Mouse (Mus musculus) hindbrain, embryonic 16.5 days (tissue): ENCODE measurements around the gene Rasl10b. TPM values are rescaled to one million over a fixed set of nuclear protein-coding genes. Genes with fewer than 3 reads are reported as not detected.

Source experiments
- ATAC-seq: fragments of 200-750 bp; cut with Nextera tagmentation; 2 replicates; pipeline ENCODE4 v1.8.0; 2017; ENCODE audit warnings: moderate TSS enrichment, moderate library complexity
- H3K27ac ChIP-seq: fragments of 300-500 bp; sonication (generic); 2 replicates; pipeline ENCODE4 v1.5.1; 2014; ENCODE audit warnings: low read depth, mild to moderate bottlenecking, control low read depth, low read length, moderate library complexity
- H3K27me3 ChIP-seq: fragments of 300-500 bp; sonication (generic); replicated peaks from 2 replicates; pipeline ENCODE4 v1.6.1; 2014; ENCODE audit warnings: low read length; ENCODE audit not compliant: control insufficient read depth, insufficient read depth
- H3K36me3 ChIP-seq: fragments of 300-500 bp; sonication (generic); 2 replicates; pipeline ENCODE4 v1.6.1; 2014; ENCODE audit warnings: mild to moderate bottlenecking, low read length, moderate library complexity, mixed read lengths; ENCODE audit not compliant: control insufficient read depth, insufficient read depth
- H3K4me1 ChIP-seq: fragments of 300-500 bp; sonication (generic); 2 replicates; pipeline ENCODE4 v1.6.1; 2014; ENCODE audit warnings: low read depth, low read length; ENCODE audit not compliant: control insufficient read depth, insufficient read depth
- H3K4me2 ChIP-seq: fragments of 300-500 bp; sonication (generic); 2 replicates; pipeline ENCODE4 v1.6.1; 2014; ENCODE audit warnings: mild to moderate bottlenecking, low read length, control low read depth, moderate library complexity
- H3K4me3 ChIP-seq: fragments of 300-500 bp; sonication (generic); 2 replicates; pipeline ENCODE4 v1.5.1; 2014; ENCODE audit warnings: mild to moderate bottlenecking, low read length, control low read depth, moderate library complexity
- H3K9ac ChIP-seq: fragments of 300-500 bp; sonication (generic); 2 replicates; pipeline ENCODE4 v1.6.1; 2014; ENCODE audit warnings: low read depth, mild to moderate bottlenecking, control low read depth, low read length, moderate library complexity
- H3K9me3 ChIP-seq: fragments of 300-500 bp; sonication (generic); 2 replicates; pipeline ENCODE4 v1.6.1; 2014; ENCODE audit warnings: mild to moderate bottlenecking, low read length, moderate library complexity; ENCODE audit not compliant: control insufficient read depth
- WGBS: fragments of 180-500 bp; shearing (Covaris S2); extraction: QIAGEN DNeasy Blood & Tissue Kit; methylation state at CpG from one replicate; pipeline ENCODE4 v1.1.7; 2014; 5-methylcytosine and 5-hydroxymethylcytosine counted together
- polyA plus RNA-seq: library from polyadenylated mRNA; unstranded; fragments of >200 nt; fragmentation: Nextera tagmentation; extraction: Ambion mirVana; gene quantifications from 2 replicates; pipeline ENCODE4 v1.2.1, GENCODE M21; 2015

Gene Rasl10b
- 15.1 and 32.7 TPM in 2 replicates for polyA plus RNA-seq

DNA sequence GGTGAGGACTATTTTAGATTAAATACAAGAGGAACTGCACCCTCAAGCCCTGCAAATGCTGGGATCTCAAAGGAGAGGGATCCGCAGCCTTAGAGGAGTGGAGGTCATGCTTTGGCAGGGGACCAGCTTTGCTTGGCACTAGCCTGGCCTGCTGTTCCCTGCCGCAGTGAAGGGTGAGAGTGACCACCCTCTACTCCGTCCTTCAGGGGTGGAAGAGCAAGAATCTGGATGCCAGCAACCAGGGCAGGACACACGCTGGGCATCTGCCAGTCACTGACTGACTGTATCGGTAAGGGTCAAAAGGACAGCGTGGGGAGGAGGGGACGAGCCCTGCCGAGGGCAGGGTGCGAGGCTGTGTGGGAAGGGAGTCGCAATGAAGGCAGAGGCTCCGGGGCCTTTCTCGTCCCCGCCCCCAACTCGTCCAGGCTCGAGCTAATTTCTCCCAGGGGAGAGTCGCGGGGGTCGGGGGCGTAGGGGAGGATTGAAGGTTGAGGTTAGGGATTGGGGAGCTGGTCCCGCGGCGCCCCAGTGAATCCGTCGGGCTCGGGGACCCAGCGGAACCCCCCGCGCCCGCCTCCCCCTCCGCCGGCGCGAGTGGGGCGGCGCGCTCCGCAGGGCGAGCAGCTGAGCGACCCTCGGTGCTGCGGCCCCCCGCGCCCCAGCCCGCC, at the start of gene Rasl10b:
Gene Rasl10b (plus strand): TSS at position 51 of the 668 bp plus-strand sequence.
- no peaks in the 10 kb centered on the region for H3K9me3 ChIP-seq
- H3K4me3 ChIP-seq = peak within 1 kb of the TSS; percentile 95
- ATAC-seq = peak; percentile 86
- no peaks in the 10 kb centered on the region for H3K36me3 ChIP-seq
- peak within 1 kb of the TSS; percentile 93 for H3K9ac ChIP-seq
- H3K4me1 ChIP-seq = peaks cover 22% of the 10 kb centered on the region
- H3K27ac ChIP-seq = peak within 1 kb of the TSS; percentile 60; the same call in 1 of the 2 replicates
- H3K4me2 ChIP-seq = peak within 1 kb of the TSS; percentile 87
- WGBS = under 1% methylated on average over 28 of the region's 44 CpGs
- H3K27me3 ChIP-seq = no peaks in the 10 kb centered on the region

GRCm38 (mm10) chr11:83364656-83365055, 44.3 kb upstream of the Rasl10b start:
- Histone ChIP-seq H3K4me1 (no peaks in the 10 kb centered on the region), H3K36me3 (peaks cover 22% of the 10 kb centered on the region), H3K9ac (no peak overlapping the region), H3K4me2 (no peak overlapping the region), H3K27ac (no peak overlapping the region), H3K9me3 (no peaks in the 10 kb centered on the region), H3K4me3 (no peak overlapping the region), H3K27me3 (no peaks in the 10 kb centered on the region)
- no peak for ATAC-seq
- 90% methylated on average over 6 of the region's 6 CpGs for WGBS

DNA sequence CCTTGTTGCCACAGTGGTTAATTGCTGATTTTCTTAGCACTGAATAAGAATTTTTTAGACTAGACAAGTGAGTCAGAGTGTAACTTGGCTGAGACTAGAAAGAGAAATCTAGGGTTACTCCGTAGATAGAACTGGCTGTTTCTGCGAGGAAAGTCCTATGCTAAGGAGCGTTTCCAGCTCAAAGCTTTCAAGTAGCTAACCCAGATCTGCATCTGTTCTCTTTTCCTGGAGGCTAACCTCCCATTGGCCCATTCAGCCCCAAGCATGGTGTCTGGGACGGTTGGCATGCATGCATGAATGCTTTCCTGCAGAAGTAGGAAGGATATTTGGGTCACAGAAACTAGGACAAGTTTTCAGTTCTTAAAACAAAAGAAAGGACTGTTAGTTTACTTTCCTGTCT, 37.7 kb upstream of the Rasl10b start:
- H3K4me2 ChIP-seq = no peak overlapping the region
- WGBS = 75% methylated on average over 4 of the region's 4 CpGs
- no peak overlapping the region for H3K4me3 ChIP-seq
- no peaks in the 10 kb centered on the region for H3K27me3 ChIP-seq
- no peaks in the 10 kb centered on the region for H3K9me3 ChIP-seq
- H3K4me1 ChIP-seq = no peaks in the 10 kb centered on the region
- peaks cover 23% of the 10 kb centered on the region; the same call in 1 of the 2 replicates for H3K36me3 ChIP-seq
- H3K9ac ChIP-seq = no peak overlapping the region
- no peak overlapping the region for H3K27ac ChIP-seq
- no peak for ATAC-seq

- no peak overlapping the region for H3K4me3 ChIP-seq
- 81% methylated on average over 7 of the region's 7 CpGs for WGBS
- no peak overlapping the region for H3K4me2 ChIP-seq
- H3K36me3 ChIP-seq = peaks cover 7% of the 10 kb centered on the region
- H3K27me3 ChIP-seq = no peaks in the 10 kb centered on the region
- ATAC-seq = no peak
- H3K4me1 ChIP-seq = no peaks in the 10 kb centered on the region
- no peak overlapping the region for H3K27ac ChIP-seq
- H3K9me3 ChIP-seq = no peaks in the 10 kb centered on the region
- no peak overlapping the region for H3K9ac ChIP-seq
Measured at GRCm38 (mm10) chr11:83379745-83380341, 29.1 kb upstream of the Rasl10b start.

DNA sequence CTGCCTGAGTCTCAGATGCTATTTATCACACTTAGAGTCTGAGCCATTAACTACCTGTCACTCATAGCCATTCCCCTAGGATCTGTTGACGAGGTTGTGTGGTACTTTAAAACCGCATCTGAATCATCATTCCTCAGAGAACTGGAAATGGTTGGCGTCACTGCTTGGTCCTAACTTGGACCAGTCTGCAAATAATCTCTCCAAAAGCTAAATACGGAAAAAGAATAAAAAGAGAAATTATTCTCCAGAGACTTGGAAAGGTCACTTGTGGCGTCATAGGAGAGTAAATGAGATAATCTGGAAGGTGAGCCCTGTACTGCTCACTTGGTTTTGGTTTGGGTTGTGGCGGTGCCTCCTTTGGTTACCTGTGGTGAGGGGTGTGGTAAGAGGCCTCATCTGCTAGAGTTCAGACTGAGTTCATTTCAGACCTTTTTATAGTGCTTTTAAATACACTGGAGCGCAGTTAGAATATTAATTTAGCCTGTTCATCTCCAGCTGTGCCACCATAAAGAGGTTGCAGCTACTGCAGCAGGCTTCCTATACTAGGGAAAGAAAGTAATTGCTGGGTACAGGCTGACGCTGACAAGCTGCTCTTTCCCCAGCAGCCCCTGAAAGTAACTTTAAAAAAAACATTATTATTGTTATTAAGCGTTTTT, 25.9 kb upstream of the Rasl10b start:
- Histone ChIP-seq H3K27me3 (no peaks in the 10 kb centered on the region), H3K27ac (no peak overlapping the region), H3K4me2 (no peak overlapping the region), H3K4me1 (no peaks in the 10 kb centered on the region), H3K4me3 (no peak overlapping the region), H3K9ac (no peak overlapping the region), H3K36me3 (peaks cover 2% of the 10 kb centered on the region), H3K9me3 (no peaks in the 10 kb centered on the region)
- 36% methylated on average over 9 of the region's 9 CpGs for WGBS
- no peak for ATAC-seq

GRCm38 (mm10) chr11:83383532-83383887, 25.4 kb upstream of the Rasl10b start:
- H3K9ac ChIP-seq = no peak overlapping the region
- H3K36me3 ChIP-seq = peaks cover 2% of the 10 kb centered on the region
- no peaks in the 10 kb centered on the region for H3K4me1 ChIP-seq
- no peaks in the 10 kb centered on the region for H3K9me3 ChIP-seq
- no peak overlapping the region for H3K27ac ChIP-seq
- no peak overlapping the region for H3K4me2 ChIP-seq
- no peak for ATAC-seq
- 36% methylated on average over 1 of the region's 1 CpGs for WGBS
- no peaks in the 10 kb centered on the region for H3K27me3 ChIP-seq
- H3K4me3 ChIP-seq = no peak overlapping the region

DNA sequence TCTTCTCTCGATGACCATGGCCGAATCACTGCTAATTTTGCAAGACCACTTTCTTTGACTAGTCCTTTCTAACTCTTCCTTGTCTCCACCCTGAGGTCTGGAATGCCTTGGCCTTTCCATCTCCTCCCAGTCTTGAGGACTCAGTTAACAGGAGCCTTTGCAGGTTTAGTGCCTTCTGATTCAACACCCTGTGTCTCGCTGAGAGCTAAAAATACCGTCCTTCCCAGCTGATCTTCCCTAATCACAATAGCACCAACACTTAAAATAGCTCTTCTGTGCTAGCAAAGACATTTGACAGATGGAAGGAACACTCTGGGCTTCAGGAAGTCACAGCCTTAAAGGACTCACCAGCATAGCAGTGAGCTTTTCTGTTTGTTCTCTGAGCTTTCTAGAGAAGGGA, 15.9 kb upstream of the Rasl10b start:
- no peak overlapping the region for H3K27ac ChIP-seq
- H3K4me3 ChIP-seq = no peak overlapping the region
- no peak overlapping the region for H3K9ac ChIP-seq
- ATAC-seq = no peak
- peaks cover 16% of the 10 kb centered on the region for H3K36me3 ChIP-seq
- no peaks in the 10 kb centered on the region for H3K27me3 ChIP-seq
- no peak overlapping the region for H3K4me2 ChIP-seq
- H3K9me3 ChIP-seq = no peaks in the 10 kb centered on the region
- 92% methylated on average over 4 of the region's 4 CpGs for WGBS
- peaks cover 4% of the 10 kb centered on the region for H3K4me1 ChIP-seq

- H3K27me3 ChIP-seq = no peaks in the 10 kb centered on the region
- no peaks in the 10 kb centered on the region for H3K9me3 ChIP-seq
- H3K4me2 ChIP-seq = no peak overlapping the region
- no peak; the same call in 1 of the 2 replicates for ATAC-seq
- 11% methylated on average over 6 of the region's 6 CpGs for WGBS
- H3K4me1 ChIP-seq = peaks cover 4% of the 10 kb centered on the region
- no peak overlapping the region for H3K9ac ChIP-seq
- H3K4me3 ChIP-seq = no peak overlapping the region
- H3K27ac ChIP-seq = peak overlapping the region; percentile 26; the same call in 1 of the 2 replicates
- peaks cover 18% of the 10 kb centered on the region for H3K36me3 ChIP-seq
Measured at GRCm38 (mm10) chr11:83394802-83395439, 14.0 kb upstream of the Rasl10b start.

- Histone ChIP-seq H3K4me2 (no peak overlapping the region), H3K4me3 (no peak overlapping the region), H3K36me3 (peaks cover 15% of the 10 kb centered on the region), H3K9ac (no peak overlapping the region), H3K27ac (no peak overlapping the region), H3K4me1 (peaks cover 4% of the 10 kb centered on the region), H3K9me3 (no peaks in the 10 kb centered on the region), H3K27me3 (no peaks in the 10 kb centered on the region)
- 91% methylated on average over 7 of the region's 7 CpGs for WGBS
- ATAC-seq = no peak
Measured at GRCm38 (mm10) chr11:83397626-83398025, 11.3 kb upstream of the Rasl10b start.
